Mouse (Mus musculus): ENCODE data around the gene Mipep.

- TF ChIP-seq CTCF (IDR thresholded peaks at IDR 0.05; ENCODE audit: low read depth) (no peak), EP300 (optimal IDR thresholded peaks at IDR 0.05) (no peak)
These were observed 87.5 kb downstream of the Mipep start for GRCm38 (mm10) chr14:60871831-60872230.

Measured in stomach, postnatal 0 days (tissue).